Mouse (Mus musculus): Measurements from ENCODE around the gene Blzf1. TPM values are rescaled to one million over a fixed set of nuclear protein-coding genes. Genes with fewer than 3 reads are reported as not detected.

Gene Blzf1
- polyA plus RNA-seq, 1 experiment from 2014 or later: 20.9 TPM

DNA sequence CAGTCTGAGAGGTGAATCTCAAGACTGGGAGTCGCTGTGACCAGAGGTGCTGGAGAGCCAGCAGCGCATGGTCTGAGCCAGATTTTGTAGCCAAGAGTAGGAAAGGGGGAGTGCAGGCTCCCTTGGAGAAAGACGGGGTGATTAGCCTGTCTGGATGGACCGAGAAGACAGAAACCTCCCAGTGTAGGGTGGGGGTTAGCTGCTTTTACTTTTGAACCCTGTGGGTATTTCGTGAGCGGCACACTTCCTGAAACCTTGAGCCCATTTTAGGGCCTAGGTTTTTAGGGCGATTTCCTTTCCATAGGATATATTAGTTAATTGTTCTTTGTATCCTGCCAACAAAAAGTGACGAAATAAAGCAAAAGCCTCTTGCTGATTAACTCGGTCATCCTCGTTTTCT is 59.3 kb downstream of the Blzf1 start:
- ChIA-PET CTCF (interaction anchor here (1.5 kb wide), 1 partner anchor 10 kb away, joined by 4 read pairs; no protein-coding TSS in a partner anchor), POLR2A (no interaction called here)
- no peaks in the 10 kb centered on the region for H3K27me3 ChIP-seq
- ATAC-seq: no peak
- TF ChIP-seq CTCF (IDR thresholded peaks at IDR 0.05): no peak
- in situ Hi-C loops (cut with MboI; ENCODE audit: low pct_unique_long_range_greater_than_20kb): no loop called here
- no peak for DNase-seq (ENCODE audit: low read depth, low spot score)

DNA sequence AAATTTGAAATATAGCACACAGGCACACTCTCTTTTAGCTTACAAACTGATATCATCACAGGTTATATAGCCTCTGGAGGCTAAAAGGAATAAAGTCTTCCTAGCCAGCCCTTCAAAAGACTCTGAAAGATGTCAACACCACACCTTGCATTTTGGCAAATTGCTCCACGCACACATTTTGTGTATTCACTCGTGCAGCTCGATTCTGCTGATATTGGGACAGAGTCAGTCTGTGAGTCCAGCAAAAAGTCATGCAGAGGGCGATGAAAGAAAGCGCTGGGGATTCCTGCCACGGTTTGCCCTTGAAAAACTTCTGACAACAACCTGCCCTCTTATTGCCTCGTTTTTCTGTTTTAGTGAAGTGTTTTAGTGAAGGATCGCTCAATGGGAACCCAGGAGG is 59.8 kb downstream of the Blzf1 start:
- POLR2A ChIA-PET: no interaction called here
- CTCF ChIA-PET: interaction anchor here (1.0 to 1.5 kb wide), 2 partner anchors 10 to 27 kb away, joined by 3 to 4 read pairs; no protein-coding TSS in a partner anchor
- in situ Hi-C loops (cut with MboI; ENCODE audit: low pct_unique_long_range_greater_than_20kb): no loop called here
- no peak for DNase-seq (ENCODE audit: low read depth, low spot score)
- no peaks in the 10 kb centered on the region for H3K27me3 ChIP-seq
- no peak for ATAC-seq
- no peak for TF ChIP-seq CTCF (IDR thresholded peaks at IDR 0.05)

DNA sequence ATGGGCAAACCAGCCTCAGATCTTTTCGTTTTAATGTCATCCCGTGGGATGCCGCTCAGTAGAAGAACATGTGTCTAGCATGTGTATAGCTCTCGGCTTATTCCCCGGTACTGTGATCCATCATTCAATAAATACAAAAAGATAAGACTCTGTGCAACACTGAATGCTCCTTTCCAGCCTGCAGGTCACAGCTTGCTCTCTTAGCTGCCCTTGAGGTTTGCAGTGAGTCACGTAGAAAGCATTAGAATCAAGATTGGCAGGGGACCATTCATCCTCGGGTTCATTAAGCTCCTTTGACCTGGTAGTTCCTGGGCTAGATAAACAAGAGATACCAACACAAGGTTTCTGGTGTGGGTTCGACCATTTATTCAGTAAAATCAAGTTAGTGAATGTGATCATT is 64.5 kb downstream of the Blzf1 start:
- no peak for TF ChIP-seq CTCF (IDR thresholded peaks at IDR 0.05)

DNA sequence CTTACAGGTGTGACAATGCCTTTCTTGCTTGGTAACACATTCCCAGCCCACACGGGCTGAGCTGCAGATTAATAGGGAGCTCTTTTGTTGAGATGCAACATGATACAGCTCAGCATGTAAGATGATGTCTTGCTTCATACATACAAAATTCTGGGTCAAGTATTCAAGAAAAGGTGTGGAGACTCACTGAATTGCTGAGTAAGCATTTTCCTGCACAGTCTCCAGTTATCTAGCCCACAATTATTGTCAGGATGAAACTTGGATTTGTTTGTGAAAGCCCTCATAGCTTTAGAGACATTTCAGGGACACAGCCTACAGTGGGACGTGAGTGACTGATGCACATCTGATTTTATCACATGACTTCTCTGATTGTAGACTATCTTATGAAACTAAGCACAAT is 65.8 kb downstream of the Blzf1 start:
- no peak for ATAC-seq
- H3K27me3 ChIP-seq: no peaks in the 10 kb centered on the region
- no peak for DNase-seq (ENCODE audit: low read depth, low spot score)
- in situ Hi-C loops (cut with MboI; ENCODE audit: low pct_unique_long_range_greater_than_20kb): no loop called here
- ChIA-PET POLR2A (no interaction called here), CTCF (no interaction called here)
- TF ChIP-seq CTCF (IDR thresholded peaks at IDR 0.05): no peak

More for the DNA sequence above, 64.5 kb downstream of the Blzf1 start:
- DNase-seq (ENCODE audit: low read depth, low spot score): no peak
- ChIA-PET CTCF (no interaction called here), POLR2A (no interaction called here)
- ATAC-seq: no peak
- in situ Hi-C loops (cut with MboI; ENCODE audit: low pct_unique_long_range_greater_than_20kb): no loop called here
- no peaks in the 10 kb centered on the region for H3K27me3 ChIP-seq

Other genes with a start within 250 kb of the Blzf1 start
- not detected for gene Sell, start 245.5 kb downstream of the Blzf1 start, polyA plus RNA-seq (2021)
- 0.05 TPM for gene Selp, start 192.2 kb downstream of the Blzf1 start, polyA plus RNA-seq (2021)
- gene F5, start 155.7 kb downstream of the Blzf1 start, polyA plus RNA-seq (2021): 0.74 TPM
- 13.0 TPM for gene Slc19a2, start 58.4 kb downstream of the Blzf1 start, polyA plus RNA-seq (2021)
- 36.0 TPM for gene Ccdc181, start 31.9 kb downstream of the Blzf1 start, polyA plus RNA-seq (2021)
- 56.0 TPM for gene Nme7, start 3.4 kb downstream of the Blzf1 start, polyA plus RNA-seq (2021)
- 1,457 TPM for gene Atp1b1, start 150.9 kb upstream of the Blzf1 start, polyA plus RNA-seq (2021)

Measured in Patski (cell line).